Mouse (Mus musculus) embryonic fibroblast, embryonic 13.5 days (primary cell): ENCODE data around the gene Eva1b. TPM values are rescaled to one million over a fixed set of nuclear protein-coding genes. Genes with fewer than 3 reads are reported as not detected.
"Not testable (repeated sequence)": the region's sequence is repeated elsewhere in the genome, so short reads cannot be mapped to it uniquely, and the experiment has no call there.

Experiments used
- H3K27ac ChIP-seq: 2 replicates; pipeline ENCODE4 v1.5.1; 2012; ENCODE audit warnings: low read length, control low read depth, inconsistent platforms; ENCODE audit not compliant: insufficient read depth
- H3K4me1 ChIP-seq: 2 replicates; pipeline ENCODE4 v1.6.1; 2011; ENCODE audit warnings: low read length; ENCODE audit not compliant: control insufficient read depth, insufficient read depth
- H3K4me3 ChIP-seq: 2 replicates; pipeline ENCODE4 v1.5.1; 2011; ENCODE audit warnings: mild to moderate bottlenecking, control low read depth, low read length; ENCODE audit not compliant: insufficient read depth
- CTCF ChIP-seq: IDR thresholded peaks from 2 replicates; pipeline ENCODE4 v1.5.1; 2011; ENCODE audit warnings: mild to moderate bottlenecking, control low read depth, low read length, moderate library complexity, borderline replicate concordance; ENCODE audit not compliant: insufficient read depth
- POLR2A ChIP-seq: IDR thresholded peaks from 2 replicates; pipeline ENCODE4 v1.6.1; 2011; ENCODE audit warnings: low read depth, mild to moderate bottlenecking, control low read depth, low read length, moderate library complexity
- polyA plus RNA-seq: library from polyadenylated mRNA; stranded (reverse); fragments of >200 nt; gene quantifications from 2 replicates; pipeline ENCODE4 v1.2.4, GENCODE M21; 2011; ENCODE audit warnings: low read depth; ENCODE audit not compliant: missing spikeins, insufficient read length

Gene Eva1b
- polyA plus RNA-seq, 1 experiment = 41.0 TPM

DNA sequence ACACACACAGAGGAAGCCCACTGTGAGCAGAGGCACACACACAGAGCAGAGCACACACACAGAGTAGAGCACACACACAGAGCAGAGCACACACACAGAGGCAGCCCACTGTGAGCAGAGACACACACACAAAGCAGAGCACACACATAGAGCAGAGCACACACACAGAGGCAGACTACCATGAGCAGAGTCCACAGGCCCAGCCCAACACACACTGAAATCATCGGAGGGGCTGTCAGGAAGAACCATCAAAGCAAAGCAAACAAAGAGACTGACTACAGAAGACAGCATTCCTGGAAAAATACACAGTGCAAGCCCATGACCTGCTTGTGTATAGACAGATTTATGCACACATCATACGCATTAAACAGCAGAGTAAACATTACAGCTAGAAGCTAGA lies 8.3 kb downstream of the Eva1b start:
- Histone ChIP-seq H3K27ac (no peak overlapping the region), H3K4me3 (no peak overlapping the region), H3K4me1 (no peaks in the 10 kb centered on the region)
- TF ChIP-seq POLR2A (no peak), CTCF (no peak)

- Histone ChIP-seq H3K4me1 (no peaks in the 10 kb centered on the region), H3K27ac (no peak overlapping the region), H3K4me3 (no peak overlapping the region)
- TF ChIP-seq POLR2A (no peak), CTCF (peak; percentile 61)
Observed at GRCm38 (mm10) chr4:126156617-126157016, 9.1 kb downstream of the Eva1b start.

- H3K4me3 ChIP-seq = no peak overlapping the region
- no peaks in the 10 kb centered on the region for H3K4me1 ChIP-seq
- TF ChIP-seq POLR2A (no peak), CTCF (no peak)
- no peak overlapping the region for H3K27ac ChIP-seq
Observed at GRCm38 (mm10) chr4:126157562-126157961, 10.0 kb downstream of the Eva1b start.

GRCm38 (mm10) chr4:126159455-126159854 lies 11.9 kb downstream of the Eva1b start:
- H3K4me1 ChIP-seq = no peaks in the 10 kb centered on the region; the same call in 1 of the 2 replicates
- H3K27ac ChIP-seq = no peak overlapping the region
- TF ChIP-seq CTCF (no peak), POLR2A (no peak)
- no peak overlapping the region for H3K4me3 ChIP-seq

- Histone ChIP-seq H3K4me1 (no peaks in the 10 kb centered on the region; the same call in 1 of the 2 replicates), H3K27ac (no peak overlapping the region), H3K4me3 (no peak overlapping the region)
- TF ChIP-seq POLR2A (no peak), CTCF (no peak)
Observed at GRCm38 (mm10) chr4:126160981-126161380, 13.4 kb downstream of the Eva1b start.

GRCm38 (mm10) chr4:126161456-126161855 lies 13.9 kb downstream of the Eva1b start:
- TF ChIP-seq POLR2A = no peak
- TF ChIP-seq CTCF = no peak
- Histone ChIP-seq H3K27ac (no peak overlapping the region), H3K4me3 (no peak overlapping the region), H3K4me1 (no peaks in the 10 kb centered on the region; the same call in 1 of the 2 replicates)

- Histone ChIP-seq H3K4me1 (no peaks in the 10 kb centered on the region; the same call in 1 of the 2 replicates), H3K27ac (no peak overlapping the region), H3K4me3 (no peak overlapping the region)
- TF ChIP-seq CTCF (no peak), POLR2A (no peak)
Observed at GRCm38 (mm10) chr4:126161986-126162385, 14.4 kb downstream of the Eva1b start.

DNA sequence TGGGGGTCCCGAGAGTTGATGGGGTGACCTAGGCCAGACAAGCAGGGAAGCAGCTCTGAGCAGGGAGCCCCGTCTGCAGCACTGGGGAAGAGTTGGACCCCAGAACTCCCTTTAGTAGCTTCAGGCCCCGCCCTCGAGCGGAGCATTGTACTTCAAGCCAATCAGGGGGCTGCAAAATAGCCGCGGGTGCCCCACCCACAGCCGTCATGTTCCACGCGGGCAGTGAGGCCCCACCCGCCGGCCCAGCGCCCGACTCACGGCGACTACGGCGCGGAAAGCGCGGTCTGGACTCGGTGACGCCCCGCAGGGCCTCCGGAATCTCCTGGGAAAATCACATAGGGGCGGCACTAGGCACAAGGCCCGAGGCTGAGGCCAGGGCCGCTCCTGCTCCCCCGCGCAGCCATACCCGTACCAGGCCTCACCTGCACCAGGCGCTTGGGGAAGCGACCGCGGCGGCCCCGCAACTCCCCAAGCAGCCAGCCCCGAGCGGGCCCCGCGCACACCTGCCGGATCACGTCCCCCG lies 15.1 kb downstream of the Eva1b start:
- Histone ChIP-seq H3K4me1 (no peaks in the 10 kb centered on the region; the same call in 1 of the 2 replicates), H3K27ac (0 out of 2 replicates have a peak overlapping the region, but pooled peaks have one; percentile 14), H3K4me3 (no peak overlapping the region)
- peak; percentile 84 for TF ChIP-seq POLR2A
- no peak for TF ChIP-seq CTCF

- H3K27ac ChIP-seq = 0 out of 2 replicates have a peak within 1 kb of the TSS, but pooled peaks have one; percentile 14
- no peak within 1 kb of the TSS for H3K4me3 ChIP-seq
- H3K4me1 ChIP-seq = no peaks in the 10 kb centered on the region; the same call in 1 of the 2 replicates
- TF ChIP-seq POLR2A (no peak), CTCF (no peak)
Observed at GRCm38 (mm10) chr4:126163067-126163659, 15.6 kb downstream of the Eva1b start, which contains the start of gene Sh3d21. Sh3d21 (minus strand) TSS chr4:126163491.

DNA sequence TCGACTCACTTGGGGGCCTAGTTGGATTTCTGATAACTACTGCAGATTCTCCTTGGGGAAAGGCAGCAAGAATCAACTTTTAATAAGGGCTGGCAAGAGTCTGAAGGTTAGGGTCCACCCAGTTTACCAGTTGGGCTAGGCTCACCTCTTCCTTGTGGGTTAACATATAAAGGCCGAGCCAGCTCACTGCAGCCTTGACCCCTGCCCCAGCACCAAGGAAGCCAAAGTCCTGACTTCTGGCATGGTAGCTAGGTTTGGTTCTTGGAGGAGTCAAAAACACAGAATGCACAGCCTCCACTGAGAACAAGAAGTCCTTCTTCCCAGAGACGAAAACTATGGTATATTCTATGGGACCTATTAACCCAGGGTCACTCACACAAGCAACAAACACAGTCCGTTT lies 16.1 kb downstream of the Eva1b start:
- TF ChIP-seq POLR2A = no peak
- TF ChIP-seq CTCF = no peak
- H3K4me1 ChIP-seq = no peaks in the 10 kb centered on the region; the same call in 1 of the 2 replicates
- no peak overlapping the region for H3K4me3 ChIP-seq
- no peak overlapping the region for H3K27ac ChIP-seq

- H3K4me1 ChIP-seq, H3K27ac ChIP-seq: not testable (repeated sequence)
Observed at GRCm38 (mm10) chr4:126165092-126165491, 17.5 kb downstream of the Eva1b start.

More at GRCm38 (mm10) chr4:126165092-126165491, 17.5 kb downstream of the Eva1b start:
- not testable (repeated sequence) for H3K4me3 ChIP-seq
